Mouse (Mus musculus): Measurements from ENCODE around the gene Cdh24.
A peak's percentile ranks its signal among the peaks of the same experiment; 100 is the strongest.

Gene Cdh24

GRCm38 (mm10) chr14:54641305-54641969 lies at the start of gene Cdh24:
Gene Cdh24 (minus strand): TSS chr14:54641364.
- DNase-seq, result peak; percentile 90 to 95

- DNase-seq, result no peak
Measured at GRCm38 (mm10) chr14:54687251-54687650, 46.1 kb upstream of the Cdh24 start.

GRCm38 (mm10) chr14:54686522-54687143 lies 45.5 kb upstream of the Cdh24 start, which contains the start of gene Acin1:
Gene Acin1 (minus strand): TSS chr14:54686931.
- peak; percentile 100 for DNase-seq

- DNase-seq, result peak; percentile 79 to 88
Measured at GRCm38 (mm10) chr14:54686063-54686521, 44.9 kb upstream of the Cdh24 start, which contains the start of gene 1700123O20Rik. Gene 1700123O20Rik (plus strand): TSS chr14:54686216.

- no peak for DNase-seq
Measured at GRCm38 (mm10) chr14:54685471-54685870, 44.3 kb upstream of the Cdh24 start.

GRCm38 (mm10) chr14:54682396-54682795 lies 41.2 kb upstream of the Cdh24 start:
- DNase-seq, result no peak

- DNase-seq, result no peak
Measured at GRCm38 (mm10) chr14:54678657-54679304, 37.6 kb upstream of the Cdh24 start.

GRCm38 (mm10) chr14:54676290-54676689 lies 35.1 kb upstream of the Cdh24 start:
- DNase-seq, result no peak

GRCm38 (mm10) chr14:54674317-54674716 lies 33.2 kb upstream of the Cdh24 start:
- no peak for DNase-seq

- DNase-seq, result peak in 1 of 2 experiments; percentile 75
Measured at GRCm38 (mm10) chr14:54669381-54669780, 28.2 kb upstream of the Cdh24 start.

- DNase-seq, result no peak
Measured at GRCm38 (mm10) chr14:54664477-54665222, 23.5 kb upstream of the Cdh24 start.

- DNase-seq, result peak in 1 of 2 experiments; percentile 38
Measured at GRCm38 (mm10) chr14:54660009-54660408, 18.8 kb upstream of the Cdh24 start.

GRCm38 (mm10) chr14:54653496-54653895 lies 12.3 kb upstream of the Cdh24 start:
- peak; percentile 92 to 95 for DNase-seq

GRCm38 (mm10) chr14:54652787-54653186 lies 11.6 kb upstream of the Cdh24 start:
- DNase-seq, result no peak

GRCm38 (mm10) chr14:54651556-54651955 lies 10.4 kb upstream of the Cdh24 start:
- DNase-seq, result no peak

GRCm38 (mm10) chr14:54650621-54651454 lies 9.7 kb upstream of the Cdh24 start:
- DNase-seq, result peak; percentile 86 to 93

GRCm38 (mm10) chr14:54647900-54648299 lies 6.7 kb upstream of the Cdh24 start:
- DNase-seq, result no peak

- DNase-seq, result no peak
Measured at GRCm38 (mm10) chr14:54646898-54647636, 5.9 kb upstream of the Cdh24 start.

- no peak for DNase-seq
Measured at GRCm38 (mm10) chr14:54646455-54646854, 5.3 kb upstream of the Cdh24 start.

GRCm38 (mm10) chr14:54644294-54644693 lies 3.1 kb upstream of the Cdh24 start:
- no peak for DNase-seq

GRCm38 (mm10) chr14:54643011-54643410 lies 1.8 kb upstream of the Cdh24 start:
- DNase-seq, result no peak
